Mouse (Mus musculus) subcutaneous adipose tissue, adult 2 months (tissue): Measurements from ENCODE around the gene Qdpr. TPM values are rescaled to one million over a fixed set of nuclear protein-coding genes. Genes with fewer than 3 reads are reported as not detected.

Experiments
- polyA plus RNA-seq: library from polyadenylated mRNA; depleted of rRNA; stranded (reverse); fragments of >200 nt; gene quantifications from 2 replicates; pipeline ENCODE4 v1.2.3, GENCODE M21; 2012; ENCODE audit warnings: low replicate concordance; rRNA removed

Qdpr gene
- polyA plus RNA-seq = 119 and 169 TPM in 2 replicates

DNA sequence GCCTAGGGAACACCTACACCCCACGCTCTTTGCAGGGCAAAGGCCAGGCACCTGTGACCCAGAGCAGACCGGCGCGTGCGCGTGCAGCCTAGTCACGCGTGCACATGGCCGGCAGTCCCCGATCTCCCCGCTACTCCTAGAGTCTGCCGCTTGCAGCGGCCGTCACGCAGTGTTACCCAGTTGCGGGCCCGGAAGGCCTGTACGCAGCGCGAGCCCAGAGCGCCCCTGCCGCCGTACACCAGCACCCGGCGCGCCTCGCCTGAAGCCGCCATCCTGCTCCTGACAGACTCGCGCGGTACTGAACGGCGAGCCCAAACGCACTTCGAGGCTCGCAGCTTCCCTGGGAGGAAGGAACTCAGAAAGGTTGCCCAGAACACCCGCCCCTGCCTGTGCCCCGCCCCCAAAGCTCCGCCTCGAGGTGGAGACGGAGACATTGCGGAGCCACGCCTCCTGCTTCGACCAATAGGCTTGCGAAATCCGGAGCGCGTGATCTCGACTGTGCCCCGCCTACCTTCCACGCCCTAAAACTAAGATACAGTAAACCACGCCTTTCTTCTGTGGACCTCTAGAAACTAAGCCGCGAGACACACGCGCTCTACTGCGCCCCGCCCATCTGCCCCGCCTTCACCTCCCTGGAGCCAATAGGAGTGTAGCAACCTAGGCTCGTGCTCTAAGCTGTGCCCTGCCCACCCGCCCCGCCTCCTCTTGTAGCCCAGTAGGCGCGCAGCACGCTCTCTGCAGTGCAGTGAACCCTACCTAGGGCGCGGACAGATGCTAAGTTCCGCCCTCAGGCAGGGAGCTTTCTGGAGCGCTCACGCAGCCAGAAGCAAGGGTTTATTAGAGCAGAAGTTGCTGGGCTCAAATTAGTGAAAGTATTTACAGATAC lies at the start of gene Qdpr:
Gene Qdpr, minus strand, starts transcription at position 406 of the 886 bp plus-strand sequence.

GRCm38 (mm10) chr5:45493191-45494092 lies 43.4 kb upstream of the Qdpr start, which contains the start of gene Lap3:
TSS of gene Lap3 (plus strand) at chr5:45493374.

GRCm38 (mm10) chr5:45453451-45453850 lies 3.4 kb upstream of the Qdpr start, which contains the start of gene Clrn2:
TSS of gene Clrn2 (plus strand) at chr5:45453751.

Other genes with a start within 250 kb of the Qdpr start
- not detected in 2 replicates for gene Clrn2, start 3.5 kb upstream of the Qdpr start, polyA plus RNA-seq
- 37.3 and 40.7 TPM in 2 replicates for gene Lap3, start 43.1 kb upstream of the Qdpr start, polyA plus RNA-seq
- 80.3 and 103 TPM in 2 replicates for gene Med28, start 70.0 kb upstream of the Qdpr start, polyA plus RNA-seq
- gene Fam184b, start 189.4 kb upstream of the Qdpr start, polyA plus RNA-seq = 0.01 and 0.09 TPM in 2 replicates
- gene Ncapg, start 219.7 kb upstream of the Qdpr start, polyA plus RNA-seq = 0.14 and 1.0 TPM in 2 replicates